Mouse (Mus musculus) liver, embryonic 14.5 days (tissue): ENCODE results near the gene Itgb1bp1.

Experiments used
- CTCF ChIP-seq: IDR thresholded peaks from 2 replicates; pipeline ENCODE4 v1.5.1; 2016; ENCODE audit warnings: antibody characterized with exemption, low read depth, control low read depth
- EP300 ChIP-seq: IDR thresholded peaks from 2 replicates; pipeline ENCODE4 v1.6.1; 2016; ENCODE audit warnings: antibody characterized with exemption, low read depth

GRCm38 (mm10) chr12:21286243-21286622 is at the start of gene Itgb1bp1:
- TF ChIP-seq EP300 (no peak), CTCF (no peak)
